Mouse (Mus musculus) NIH3T3 (cell line): ENCODE data around the gene Zfand2a.
A peak's percentile ranks its signal among the peaks of the same experiment; 100 is the strongest.

Experiments used
- DNase-seq: peaks from one replicate; pipeline ENCODE4 v3.0.0-alpha.2; 2012; ENCODE audit warnings: low read depth

Zfand2a gene

DNA sequence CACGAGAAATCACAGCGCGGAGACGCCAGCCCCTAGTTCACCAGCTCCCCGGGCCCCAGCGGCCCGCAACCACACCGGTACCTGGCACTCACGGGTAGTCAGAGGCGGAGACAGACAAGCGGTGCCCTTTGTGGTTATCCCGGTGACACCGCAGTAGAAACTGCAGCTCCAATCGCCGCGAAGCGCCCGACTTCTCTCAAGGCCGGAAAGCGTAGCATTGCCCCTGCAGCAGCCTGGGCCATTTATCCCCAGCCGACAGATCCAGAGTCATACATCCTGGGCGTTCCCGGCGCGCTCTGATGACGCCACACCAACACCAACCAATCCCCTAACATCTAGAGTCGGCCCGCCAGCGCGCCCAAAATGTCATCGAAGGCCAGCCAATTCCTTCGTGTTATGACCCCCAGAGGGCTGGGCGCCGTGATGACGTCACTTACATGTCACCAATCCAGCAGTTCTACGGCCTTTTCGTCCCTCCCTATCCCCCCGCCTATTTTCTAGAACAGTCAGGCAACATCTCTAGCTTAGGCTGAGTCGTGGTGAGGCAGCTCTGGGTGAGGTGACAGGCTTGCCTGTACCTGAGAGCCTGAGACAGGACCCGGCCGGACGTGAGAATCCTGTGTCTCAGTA is at the start of gene Zfand2a:
Zfand2a (minus strand) TSS at position 365 of the 630 bp plus-strand sequence.
- DNase-seq, result peak; percentile 100

DNA sequence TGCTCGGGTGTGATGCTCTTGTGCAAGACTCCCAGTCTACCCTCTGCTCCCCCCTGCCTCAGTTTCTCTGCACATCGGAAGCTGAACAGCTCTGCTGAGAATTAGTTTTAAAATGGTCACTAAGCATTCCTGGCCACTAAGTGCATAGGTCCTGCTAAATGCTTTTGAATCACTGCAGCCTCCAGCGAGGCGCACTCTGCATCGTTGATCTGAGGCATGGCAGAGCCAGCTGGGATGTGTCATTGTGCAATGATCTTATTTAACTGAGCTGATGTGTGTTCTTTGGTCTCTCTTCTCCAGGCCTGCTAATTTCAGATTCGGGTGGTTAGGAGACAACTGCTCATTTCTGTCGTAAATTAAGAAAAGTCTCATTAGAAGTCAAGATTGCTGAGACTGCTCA is 44.5 kb upstream of the Zfand2a start:
- DNase-seq, result no peak

DNA sequence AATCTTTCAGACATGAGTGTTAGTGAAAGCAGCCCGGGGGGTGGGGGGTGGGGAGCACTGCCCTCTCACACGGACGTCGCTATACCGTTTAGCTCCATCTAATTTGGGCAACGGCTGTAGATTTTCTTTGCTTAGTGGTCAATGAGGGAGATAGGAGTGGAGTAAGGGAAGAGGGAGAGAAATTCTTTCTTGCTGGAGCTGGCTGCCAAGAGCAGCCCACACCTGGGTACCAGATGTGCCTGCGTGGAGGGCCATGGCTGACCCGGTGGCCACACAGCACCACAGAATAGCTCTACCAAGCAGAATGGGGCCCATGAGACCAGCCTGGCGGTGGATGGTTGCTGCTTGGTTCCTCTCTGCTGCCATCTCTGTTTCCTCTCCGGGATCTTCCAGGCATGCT is 37.6 kb upstream of the Zfand2a start:
- peak; percentile 30 for DNase-seq

DNA sequence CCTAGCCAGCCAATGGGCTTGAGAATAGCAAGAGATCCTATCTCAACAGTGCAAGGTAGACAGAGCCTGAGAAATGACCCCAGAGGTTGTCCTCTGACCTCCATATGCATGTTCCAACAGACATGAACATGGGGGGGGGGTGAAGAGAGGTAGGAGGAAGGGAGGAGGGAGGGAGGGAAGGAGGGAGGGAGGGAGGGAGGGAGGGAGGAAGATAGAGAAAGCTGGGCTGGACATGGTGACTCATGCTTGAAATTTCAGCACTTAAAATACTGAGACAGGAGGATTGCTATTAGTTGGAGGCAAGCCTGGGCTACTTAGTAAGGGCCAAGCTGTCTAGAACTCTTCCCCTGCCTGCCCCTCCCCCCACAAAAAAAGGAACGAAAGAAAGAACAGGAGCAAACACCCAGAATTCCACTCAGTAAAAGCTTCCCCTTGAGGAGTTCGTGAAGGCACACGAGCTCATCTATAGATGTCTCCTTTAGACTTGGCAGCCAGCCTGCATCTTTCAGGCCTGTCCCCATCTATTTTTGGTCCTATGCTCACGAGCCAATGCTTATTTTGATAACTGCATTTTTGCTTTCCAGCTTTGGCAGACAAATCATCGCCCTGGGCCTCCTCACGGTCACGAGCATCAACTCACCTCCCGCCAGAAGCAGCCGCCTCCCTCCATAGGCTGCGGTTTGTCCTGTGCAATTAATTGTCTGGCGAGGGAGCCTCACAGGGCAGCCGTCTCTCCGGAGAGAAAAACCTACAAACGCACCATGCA is 35.9 kb upstream of the Zfand2a start:
- DNase-seq, result peak; percentile 75

DNA sequence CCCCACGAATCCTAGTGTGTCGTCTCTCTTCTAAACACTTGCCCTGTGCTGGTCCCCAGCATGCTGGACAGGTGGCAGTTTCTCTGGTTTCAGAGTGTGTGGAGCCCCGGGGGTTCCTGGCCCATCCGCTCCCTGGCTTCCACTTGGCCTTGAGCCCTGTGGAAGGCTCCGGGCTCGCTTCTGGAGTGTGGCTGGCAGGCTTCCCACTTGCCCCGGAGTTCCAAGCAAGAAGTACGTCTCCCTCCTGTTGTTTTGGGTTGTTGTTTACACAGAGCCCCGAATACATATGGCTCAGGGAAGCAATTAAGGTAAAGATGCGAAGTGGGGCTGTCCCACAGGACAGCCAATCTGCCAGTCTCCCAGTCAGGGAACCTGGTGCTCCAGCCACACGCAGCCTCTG is 31.9 kb upstream of the Zfand2a start:
- no peak for DNase-seq

DNA sequence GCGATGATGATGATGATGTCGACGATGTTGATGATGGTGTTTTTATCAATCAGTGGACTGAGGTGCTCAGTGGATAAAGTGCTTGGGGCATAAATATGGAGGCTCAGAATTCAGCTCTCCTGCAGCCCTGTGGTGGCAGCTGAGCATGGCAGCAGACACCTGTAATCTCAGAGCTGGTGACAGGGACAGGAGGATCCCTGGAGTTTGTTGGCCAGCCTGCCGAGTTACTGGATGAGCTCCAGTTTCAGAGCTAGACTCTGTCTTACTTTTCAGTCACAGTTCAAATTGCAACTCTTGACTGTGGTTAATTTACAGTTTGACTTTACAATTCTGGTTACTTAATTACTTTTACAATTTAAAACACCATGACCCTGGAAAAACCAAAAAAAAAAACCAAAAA is 27.9 kb upstream of the Zfand2a start:
- DNase-seq, result no peak

DNA sequence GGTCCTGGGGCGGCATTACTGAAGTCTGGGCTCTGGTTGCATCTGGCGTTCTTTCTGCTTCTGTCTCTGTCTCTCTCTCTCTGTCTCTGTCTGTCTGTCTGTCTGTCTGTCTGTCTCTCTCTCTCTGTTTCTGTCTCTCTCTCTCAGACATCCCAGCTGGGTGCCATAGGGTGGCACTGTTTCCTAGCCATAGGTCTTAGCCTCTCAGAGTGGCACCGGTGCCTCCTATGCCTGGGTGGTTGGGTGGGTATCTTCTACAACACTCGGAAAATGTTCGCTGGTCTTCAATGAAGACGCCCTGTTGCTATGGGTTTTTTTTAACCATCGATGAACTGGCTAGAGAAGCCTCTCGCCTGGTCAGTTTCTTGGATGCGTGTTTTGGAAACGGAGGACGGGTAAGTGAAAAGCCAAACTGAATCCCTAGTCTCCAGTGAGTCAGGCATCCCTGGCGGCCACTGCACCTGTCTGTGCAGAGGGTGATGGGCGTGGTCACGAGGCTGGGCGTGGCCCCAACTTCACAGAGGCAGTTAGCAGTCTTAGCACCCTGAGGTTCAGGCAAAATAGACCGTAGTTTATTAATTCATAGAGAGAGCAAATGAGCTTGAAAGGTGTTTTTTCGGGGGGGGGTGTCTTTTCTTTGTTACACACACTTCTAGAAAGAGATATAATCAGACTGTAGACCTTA is 26.5 kb upstream of the Zfand2a start:
- peak; percentile 30 for DNase-seq

DNA sequence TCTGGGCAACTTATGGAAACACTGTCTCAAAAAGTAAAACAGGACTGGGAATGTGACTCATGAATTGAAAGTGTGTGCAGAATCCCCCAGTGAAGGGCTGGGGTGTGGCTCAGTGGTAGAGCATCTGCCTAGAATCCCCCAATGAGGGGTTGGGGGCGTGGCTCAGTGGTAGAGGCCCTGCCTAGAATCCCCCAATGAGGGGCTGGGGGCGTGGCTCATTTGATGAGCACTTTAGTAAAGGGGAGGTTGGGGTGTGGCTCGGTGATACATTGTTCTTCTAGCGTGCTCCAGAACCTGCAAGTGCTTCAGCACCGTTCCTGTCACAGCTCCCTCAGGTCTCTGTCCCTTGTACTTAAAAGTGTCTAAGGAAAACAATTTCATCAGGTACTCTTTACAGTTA is 21.9 kb upstream of the Zfand2a start:
- no peak for DNase-seq

DNA sequence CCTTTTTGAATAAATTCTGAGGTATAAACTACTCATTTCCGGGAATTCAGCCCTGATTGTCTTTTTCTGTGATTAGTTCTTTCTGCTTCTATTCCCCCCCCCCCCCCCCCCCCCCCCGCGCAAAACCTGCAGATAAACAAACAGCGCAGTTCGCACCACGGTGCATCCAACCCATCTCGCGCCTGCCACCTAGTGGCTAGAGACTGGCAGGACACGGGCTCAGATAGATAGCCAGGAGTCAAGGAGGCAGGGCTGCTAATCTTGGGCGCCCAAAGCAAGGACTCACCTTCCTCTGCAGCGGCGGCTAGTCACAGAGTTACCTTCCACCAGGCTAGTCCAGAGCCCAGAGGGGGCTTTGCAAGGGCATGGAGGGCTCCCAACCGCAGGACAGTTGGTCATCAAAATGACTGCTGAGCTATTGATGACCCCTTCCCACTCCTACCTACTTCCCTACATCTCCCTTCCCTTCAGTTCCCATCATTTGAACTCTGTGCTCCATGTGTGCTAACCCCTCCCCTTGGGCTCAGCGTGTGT is 20.8 kb upstream of the Zfand2a start:
- DNase-seq, result peak; percentile 91

DNA sequence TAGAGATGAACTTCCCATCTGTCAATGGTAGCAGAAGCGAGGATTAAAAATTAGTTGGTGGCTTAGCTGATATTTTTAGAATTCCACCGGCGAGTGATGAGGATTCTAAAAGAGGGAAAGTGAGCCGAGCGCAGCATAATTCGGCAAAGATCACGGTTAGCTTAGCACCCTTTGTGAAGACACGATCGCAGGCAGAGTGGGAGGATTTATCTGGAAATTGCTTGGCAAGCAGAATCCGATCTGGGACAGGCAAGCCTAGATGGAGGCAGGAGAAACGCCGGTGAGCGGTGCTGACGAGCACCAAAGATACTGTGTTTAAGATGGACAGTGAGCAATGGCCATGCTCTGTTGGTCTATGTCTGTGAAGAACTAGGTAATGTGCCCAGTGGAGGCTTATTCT is 17.9 kb upstream of the Zfand2a start:
- DNase-seq, result no peak

DNA sequence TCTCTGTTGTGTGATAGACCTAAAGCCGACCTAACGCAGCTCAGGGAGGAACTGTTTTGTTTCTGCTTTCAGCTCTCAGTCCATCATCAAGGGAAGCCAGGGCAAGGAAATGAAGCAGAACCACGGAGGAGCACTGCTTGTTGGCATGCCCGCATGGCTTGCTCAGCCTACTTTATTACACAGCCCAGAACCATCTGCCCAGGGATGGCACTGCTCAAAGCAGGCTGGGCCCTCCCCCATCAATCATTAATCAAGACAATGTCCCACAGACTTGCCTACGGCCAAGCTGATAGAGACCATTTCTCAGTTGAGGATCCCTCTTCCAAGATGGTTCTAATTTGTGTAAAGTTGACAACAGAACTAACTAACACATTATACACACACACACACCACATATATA is 14.4 kb upstream of the Zfand2a start:
- DNase-seq, result no peak

DNA sequence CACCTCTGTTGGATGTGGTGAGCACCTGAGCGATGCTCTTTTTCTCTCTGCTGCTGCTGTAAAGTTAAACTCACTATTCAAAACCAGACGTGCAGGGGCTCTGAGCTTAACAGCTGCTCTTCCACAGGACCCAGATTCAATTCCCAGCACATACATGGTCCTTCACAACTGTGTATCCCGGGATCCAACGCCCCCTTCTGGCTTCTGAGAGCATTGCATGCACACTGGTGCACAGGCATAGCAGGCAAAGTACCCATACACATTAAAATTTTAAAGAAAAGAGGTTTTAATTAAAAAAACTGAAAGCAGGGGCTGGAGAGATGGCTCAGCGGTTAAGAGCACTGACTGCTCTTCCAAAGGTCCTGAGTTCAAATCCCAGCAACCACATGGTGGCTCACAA is 12.6 kb upstream of the Zfand2a start:
- no peak for DNase-seq

DNA sequence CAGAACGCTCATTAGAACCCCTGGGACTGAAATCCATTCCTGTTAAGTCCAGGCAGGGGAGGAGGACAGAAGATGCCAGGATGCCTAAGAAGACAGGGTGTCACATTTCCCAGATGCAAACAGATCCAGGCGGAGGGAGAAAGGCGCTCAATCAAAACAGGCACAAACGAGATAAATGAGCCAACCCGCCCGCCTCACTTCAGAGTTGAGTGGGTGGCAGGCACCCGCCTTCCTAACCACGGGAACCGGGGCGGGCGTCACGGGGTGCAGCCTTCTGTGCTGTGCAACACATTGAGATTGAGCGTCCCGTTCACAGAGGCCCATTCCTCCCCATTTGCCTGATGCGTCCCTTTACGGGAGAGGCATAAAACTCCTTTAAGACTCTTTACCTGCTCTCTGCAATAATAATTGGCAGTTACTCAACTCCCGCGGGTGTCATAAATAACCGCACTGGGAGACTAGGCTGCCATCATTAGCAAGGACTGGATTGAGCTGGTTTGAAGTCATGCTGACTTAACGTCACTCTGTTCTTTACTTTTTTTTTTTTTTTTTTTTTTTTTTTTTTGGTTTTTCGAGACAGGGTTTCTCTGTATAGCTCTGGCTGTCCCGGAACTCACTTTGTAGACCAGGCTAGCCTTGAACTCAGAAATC is 10.8 kb upstream of the Zfand2a start:
- DNase-seq, result no peak

DNA sequence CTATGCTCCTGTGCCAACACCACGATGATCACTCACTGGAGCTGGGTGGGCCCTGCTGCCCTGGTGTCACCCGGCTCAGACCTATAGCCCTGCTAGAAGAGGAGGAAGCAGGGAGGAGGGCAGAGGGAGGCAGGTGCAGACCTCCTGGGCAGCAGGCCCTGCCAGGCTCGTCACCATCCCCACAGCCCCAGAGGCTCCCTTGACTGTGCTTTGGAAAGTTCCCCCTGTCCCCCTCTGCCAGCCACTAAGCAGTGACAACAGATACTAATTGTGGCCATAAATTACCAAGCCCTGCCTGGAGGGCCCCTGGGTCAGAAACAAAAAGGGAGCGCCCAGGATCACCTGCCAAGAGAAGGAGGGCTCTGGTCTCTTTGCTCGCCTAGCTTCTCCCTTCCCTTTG is 9.3 kb upstream of the Zfand2a start:
- no peak for DNase-seq

DNA sequence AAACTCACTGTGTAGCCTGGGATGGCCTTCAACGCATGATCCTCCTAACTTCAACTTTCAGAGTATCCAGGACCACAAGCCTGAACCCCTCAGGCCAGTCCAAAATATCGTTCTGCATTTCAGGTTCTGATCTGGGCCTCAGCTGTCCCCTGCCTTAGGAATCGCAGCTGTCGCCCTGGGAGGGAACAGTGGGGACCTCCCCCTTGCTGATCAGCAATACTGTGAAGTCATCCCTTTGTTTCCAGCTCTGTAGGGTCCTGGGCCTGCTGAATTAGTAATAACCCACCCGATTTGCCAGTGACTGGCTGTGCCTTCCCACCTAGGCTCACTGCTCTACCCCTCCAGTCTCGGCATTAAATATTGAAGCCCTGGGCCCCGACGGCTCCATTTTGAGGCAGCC is 7.0 kb upstream of the Zfand2a start:
- no peak for DNase-seq

DNA sequence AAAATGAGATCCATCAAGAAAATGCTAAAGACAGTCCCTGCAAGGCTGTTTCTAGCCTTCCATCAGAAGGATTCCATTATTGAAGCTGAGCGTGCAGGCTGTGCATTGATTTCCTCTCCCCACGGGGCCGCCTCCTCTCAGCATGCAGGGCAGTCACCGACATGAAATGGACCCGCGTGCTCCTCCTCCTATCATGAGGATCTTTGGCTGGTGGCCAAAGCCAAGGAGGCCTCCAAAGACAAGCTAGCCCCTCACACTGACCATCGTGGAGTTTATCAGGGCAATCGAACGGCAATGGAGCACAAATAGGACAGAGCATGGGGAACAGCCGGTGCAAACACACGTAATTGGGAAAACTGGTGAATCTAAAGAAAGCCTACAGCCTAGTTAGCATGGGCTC is 5.8 kb upstream of the Zfand2a start:
- DNase-seq, result no peak

DNA sequence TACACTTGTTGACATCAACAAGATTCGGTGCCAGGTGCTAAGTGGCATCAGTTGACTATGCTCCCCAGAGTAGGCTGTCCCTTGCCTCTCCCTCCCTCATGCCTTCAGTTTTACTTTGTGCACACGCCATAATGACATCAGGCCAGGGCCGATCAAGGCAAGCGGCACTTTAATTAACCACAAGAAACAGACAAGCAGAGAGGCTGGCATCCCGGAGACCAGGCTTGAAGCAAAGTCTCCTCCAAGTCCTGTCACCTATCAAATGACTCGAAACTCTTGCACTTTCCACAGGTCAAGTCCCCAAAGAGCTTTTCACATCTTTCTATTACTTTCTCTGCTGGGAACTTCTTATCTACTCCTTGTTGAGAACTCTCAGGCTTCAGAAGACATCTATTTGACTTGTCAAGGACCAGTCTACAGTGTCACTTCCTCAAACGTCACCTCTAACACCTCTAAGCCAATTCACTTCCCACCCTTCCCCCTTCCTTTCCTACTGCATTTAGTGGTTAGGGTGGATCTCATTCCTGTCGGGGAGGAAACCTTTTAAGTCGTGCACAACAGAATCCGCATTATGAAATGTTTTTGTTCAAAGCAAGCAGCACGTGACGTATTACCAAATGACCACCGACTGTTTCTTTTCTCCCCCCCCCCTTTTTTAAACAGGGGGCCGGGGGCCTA is 1.0 kb downstream of the Zfand2a start:
- DNase-seq, result no peak

DNA sequence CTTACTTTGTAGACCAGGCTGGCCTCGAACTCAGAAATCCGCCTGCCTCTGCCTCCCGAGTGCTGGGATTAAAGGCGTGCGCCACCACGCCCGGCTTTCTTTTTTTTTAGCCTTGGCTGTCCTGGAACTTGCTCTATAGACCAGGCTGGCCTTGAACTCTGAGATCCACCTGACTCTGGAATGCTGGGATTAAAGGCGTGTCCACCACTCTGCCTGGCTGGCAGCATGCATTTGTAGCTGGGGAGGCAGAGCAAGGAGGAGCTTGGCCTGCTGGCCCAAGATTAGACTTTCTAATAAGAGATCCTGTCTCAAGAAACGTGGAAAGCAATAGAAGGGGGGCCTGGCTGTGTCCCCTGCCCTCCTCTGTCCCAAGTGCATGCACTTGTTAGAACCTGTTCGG is 3.9 kb downstream of the Zfand2a start:
- no peak for DNase-seq

DNA sequence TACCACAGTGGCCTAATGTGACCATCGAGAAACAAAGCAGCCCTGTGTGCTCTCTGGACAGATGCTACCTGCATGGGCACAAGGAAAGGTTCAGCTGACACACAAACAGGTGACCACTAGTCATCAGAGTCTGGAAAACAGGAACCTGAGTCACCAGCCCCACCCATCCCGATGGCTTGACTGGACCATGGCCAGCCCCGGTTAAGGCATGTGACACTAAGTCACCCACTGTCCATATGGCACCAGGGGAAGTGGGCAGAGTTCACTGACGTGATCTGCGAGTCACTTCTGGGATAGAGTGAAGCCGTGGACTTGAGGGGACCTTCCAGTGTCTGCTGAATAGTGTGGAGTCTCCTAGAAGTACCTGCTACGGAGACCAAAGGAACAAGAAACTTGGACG is 5.3 kb downstream of the Zfand2a start:
- DNase-seq, result peak; percentile 56

DNA sequence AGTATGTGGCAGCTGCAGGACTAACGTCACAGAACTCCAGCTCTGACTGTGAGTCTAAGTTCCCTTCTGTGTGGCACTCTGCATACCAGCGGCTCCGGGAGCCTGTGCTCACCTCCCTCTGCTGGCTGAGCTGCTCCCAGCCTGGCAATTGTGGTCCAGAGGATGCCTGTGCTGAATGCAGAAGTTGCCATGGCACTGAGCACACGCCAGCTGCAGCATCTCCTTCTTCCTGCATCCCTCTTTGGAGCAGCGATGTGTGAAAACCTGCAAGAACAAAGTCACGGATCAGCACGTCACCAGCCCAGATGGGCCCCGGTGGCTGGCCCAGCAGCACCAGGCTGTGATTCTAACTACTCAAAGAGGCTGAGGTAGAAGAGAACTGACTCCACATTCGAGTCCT is 9.6 kb downstream of the Zfand2a start:
- no peak for DNase-seq

DNA sequence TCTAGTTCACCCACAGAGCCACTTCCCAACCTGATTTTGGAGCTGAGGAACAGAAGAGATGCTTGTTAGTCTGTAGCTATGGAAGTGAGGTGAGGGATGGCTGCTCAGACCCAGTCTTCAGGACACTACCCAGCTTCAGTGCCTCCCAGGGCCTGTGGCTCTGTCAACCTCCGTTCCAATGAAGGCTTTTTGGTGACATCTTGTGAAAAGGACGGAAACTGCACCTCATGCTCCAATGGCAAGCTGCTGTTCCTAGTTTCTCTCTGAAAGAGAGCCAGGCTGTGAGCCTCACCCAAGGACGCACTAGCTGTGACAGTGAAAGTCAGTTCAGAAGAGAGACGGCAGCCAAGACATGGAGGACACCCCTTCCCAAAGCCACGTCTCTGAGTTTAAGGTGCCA is 16.4 kb downstream of the Zfand2a start:
- DNase-seq, result peak; percentile 33

DNA sequence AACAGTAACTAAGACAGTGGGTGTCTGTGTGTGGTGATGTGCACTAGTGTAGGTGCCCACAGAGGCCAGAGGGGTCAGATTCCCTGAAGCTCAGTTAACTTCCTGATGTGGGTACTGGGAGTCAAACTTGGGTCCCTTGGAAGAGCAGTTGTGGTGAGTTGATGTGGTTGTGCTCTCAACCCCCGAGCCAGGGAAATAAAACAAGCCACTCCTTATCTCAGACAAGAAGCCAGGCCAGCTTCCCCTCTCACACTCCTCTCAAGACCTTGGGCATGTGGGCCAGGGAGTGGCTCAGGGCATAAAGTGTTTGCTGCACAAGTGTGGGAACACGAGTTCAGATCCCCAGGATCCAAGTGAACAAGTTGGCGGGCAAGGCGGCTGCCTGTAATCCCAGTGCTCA is 17.5 kb downstream of the Zfand2a start:
- DNase-seq, result no peak
